Mouse (Mus musculus): ENCODE data around the gene Cenpn.

Gene Cenpn

DNA sequence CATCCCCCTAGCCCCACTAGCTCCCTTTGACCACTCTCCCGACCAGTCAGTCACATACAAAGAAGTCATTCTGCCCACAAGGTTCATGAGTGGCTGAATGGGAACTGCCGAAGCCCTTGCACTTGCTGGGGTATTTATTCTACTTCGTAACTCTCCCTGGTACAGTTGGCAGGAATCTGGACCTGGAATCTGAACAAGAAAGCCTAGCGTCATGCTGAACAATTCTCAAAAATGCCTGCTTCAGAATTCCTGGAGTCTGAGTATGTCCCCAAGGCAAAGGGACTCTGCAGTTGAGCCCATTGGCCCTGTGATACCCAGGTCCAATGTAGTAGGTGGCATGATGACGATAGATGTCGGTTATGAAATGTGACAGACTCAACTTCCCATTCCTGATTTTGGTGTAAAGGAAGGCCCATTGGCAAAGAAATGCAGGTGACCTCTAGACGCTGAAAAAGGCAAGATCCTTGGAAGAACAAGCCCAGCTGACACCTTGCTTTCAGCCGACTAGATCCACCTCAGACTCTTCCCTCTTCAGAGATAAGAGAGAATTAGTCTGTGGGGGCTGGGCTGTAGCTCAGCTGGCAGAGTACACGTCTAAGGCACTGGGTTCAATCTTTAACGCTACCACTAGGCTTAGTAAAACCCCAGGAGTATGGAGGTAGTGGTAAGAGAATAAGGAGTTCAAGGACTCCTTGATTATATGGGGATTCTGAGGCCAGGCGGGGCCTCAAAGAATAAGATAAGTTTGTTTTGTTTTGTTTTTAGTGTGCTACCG lies 20.9 kb downstream of the Cenpn start:
- in situ Hi-C loops (cut with MboI, MseI), result loop anchor here (5.0 kb wide), 1 partner anchor 35 kb away; the partner anchor contains the start of gene 1700030J22Rik

- in situ Hi-C loops (cut with MboI, MseI), result loop anchor here (5.0 kb wide), 1 partner anchor 34 kb away; the partner anchor contains the start of gene 1700030J22Rik
These were observed 21.6 kb downstream of the Cenpn start, which contains the start of gene Atmin for GRCm38 (mm10) chr8:116943161-116943554. Gene Atmin, plus strand, starts transcription at chr8:116943393.

DNA sequence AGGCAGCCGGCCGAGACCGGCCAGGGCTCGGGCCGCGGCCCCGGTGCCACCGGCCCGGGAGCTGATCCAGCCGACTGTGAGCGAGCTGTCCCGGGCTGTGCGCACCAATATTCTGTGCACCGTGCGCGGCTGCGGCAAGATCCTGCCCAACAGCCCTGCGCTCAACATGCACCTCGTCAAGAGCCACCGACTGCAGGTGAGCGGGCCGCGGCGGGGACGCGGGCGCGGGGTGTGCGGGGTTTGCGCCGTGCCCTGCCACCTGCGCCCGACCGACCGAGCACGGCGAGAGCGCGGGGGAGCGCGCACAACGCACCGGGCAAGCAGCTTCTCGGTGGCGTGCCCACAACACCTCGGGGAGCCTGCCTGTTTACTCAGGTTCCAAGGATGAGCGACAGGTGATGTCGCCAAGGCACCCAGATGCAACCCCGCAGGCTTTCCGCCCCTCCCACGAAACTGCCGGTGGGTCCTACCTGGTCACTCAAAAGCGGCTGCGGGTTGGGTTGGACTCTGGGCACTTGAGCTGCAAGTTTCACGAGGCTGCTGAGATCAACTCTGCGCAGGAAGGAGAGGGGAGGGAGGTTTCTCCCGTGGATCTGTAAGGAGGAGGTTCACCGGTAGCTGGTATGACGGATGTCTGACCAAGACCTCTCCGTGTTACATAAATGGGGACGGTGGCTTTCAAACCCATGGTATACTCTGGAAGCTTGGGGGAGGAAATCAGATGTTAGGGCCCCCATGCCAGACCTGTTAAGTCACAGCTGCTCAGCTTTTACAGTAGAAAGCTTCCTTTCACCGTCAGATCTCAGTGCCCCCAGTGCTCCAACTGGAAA lies 22.2 kb downstream of the Cenpn start:
- in situ Hi-C loops (cut with MboI, MseI), result loop anchor here (5.0 kb wide), 1 partner anchor 34 kb away; the partner anchor contains the start of gene 1700030J22Rik

- in situ Hi-C loops (cut with MboI, MseI), result loop anchor here (5.0 kb wide), 1 partner anchor 33 kb away; the partner anchor contains the start of gene 1700030J22Rik
These were observed 22.8 kb downstream of the Cenpn start for GRCm38 (mm10) chr8:116944385-116944696.

- in situ Hi-C loops (cut with MboI, MseI), result no loop called here
These were observed 23.8 kb downstream of the Cenpn start for GRCm38 (mm10) chr8:116945169-116945910.

DNA sequence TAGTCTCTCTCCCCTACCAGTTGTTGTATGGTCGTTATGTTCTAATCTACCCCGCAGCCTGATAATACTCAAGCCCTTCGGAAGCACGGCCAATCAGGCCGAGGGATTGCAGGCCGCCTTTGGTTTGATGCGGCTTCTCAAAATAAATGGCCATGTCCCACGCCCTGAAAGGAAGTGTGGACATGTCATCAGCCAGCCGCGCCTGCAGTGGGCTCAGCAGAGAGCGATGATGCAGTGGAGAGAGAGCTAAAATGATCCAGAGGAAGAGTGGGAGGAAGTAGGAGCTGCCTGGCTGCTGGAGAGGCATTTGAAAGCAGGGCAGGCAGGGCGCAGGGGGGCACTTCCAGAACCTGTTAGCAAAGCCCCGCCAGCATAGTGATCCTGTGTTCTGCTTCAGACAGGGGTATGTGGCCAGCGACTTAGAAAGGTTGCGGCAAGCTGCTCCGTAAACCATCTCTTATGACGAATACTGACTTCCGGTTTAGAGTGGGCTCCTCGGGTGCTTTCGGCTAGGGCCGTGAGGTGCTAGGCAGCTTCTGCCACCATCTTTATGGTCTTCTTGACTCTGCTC lies 24.8 kb downstream of the Cenpn start:
- in situ Hi-C loops (cut with MboI, MseI), result no loop called here

GRCm38 (mm10) chr8:116946851-116947250 lies 25.3 kb downstream of the Cenpn start:
- in situ Hi-C loops (cut with MboI, MseI), result no loop called here

DNA sequence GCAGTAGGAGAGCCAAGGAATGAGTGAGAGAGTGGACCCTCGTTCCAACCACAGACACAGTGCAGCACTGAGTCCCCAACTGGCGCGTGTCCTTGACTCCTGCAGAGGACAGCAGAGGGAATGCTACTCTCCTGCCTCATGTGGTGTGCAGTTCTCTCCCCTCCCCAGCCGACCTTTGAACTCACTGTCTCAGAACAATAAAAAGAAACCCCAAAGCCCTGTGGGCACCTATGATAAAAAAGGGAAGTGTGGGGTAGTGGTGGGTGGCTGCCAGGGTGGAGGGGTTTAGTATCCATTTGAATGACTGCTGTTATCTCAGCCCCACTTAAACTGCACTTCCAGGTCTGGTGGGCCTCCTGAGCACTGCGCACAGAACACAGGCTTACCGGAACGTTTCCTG lies 26.1 kb downstream of the Cenpn start:
- in situ Hi-C loops (cut with MboI, MseI), result no loop called here

DNA sequence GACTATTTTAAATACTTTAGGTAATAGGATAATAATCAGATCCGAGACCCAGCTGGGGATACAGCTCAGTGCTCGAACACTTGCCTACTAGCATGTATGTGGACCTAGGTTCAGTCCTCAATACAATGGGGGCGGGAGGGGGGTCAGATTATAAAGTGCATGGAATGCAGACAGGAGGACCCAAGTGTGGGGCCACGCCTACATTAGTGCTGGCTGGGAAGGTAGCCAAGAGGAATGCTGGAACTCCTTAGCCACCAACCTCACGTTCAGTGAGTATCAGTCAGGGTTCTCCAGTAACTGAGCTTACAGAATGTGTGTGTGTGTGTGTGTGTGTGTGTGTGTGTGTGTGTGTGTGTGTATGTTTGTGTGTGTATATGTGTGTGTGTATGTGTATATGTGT lies 29.8 kb downstream of the Cenpn start:
- in situ Hi-C loops (cut with MboI, MseI), result no loop called here

DNA sequence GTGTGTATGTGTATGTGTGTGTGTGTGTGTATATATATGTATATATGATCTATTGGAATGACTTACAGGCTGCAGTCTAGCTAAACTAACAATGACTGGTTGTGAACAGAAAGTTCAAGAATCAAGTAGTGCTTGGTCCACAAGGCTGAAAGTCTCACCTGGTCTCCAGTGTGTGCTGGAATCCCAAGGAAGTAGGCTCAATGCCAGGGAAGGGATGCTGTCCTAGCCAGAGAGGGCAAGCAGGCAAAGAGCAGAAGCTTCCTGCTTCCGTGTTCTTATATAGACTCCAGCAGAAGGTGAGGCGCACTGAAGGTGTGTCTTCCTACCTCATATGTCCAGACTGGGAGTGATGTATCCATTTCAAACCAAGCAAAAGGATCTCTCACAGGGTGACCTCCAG lies 30.2 kb downstream of the Cenpn start:
- in situ Hi-C loops (cut with MboI, MseI), result no loop called here

- in situ Hi-C loops (cut with MboI, MseI), result no loop called here
These were observed 30.9 kb downstream of the Cenpn start for GRCm38 (mm10) chr8:116952428-116952827.

DNA sequence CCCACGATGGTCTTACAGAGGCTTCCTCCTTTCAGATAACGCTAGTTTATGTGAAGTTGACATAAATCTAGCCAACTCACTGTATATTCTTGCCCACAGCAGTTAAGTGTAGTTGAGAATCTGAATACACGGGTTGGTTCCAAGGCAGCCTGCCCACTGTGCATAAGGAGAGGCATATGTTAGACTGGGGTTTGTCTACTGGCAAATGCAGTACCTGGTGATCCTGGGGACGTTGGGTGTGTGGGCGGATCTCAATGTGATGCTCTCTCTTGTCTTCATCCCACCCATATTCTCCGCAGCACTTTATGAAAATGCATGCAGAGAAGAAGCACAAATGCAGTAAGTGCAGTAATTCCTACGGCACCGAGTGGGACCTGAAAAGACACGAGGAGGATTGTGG lies 32.9 kb downstream of the Cenpn start:
- in situ Hi-C loops (cut with MboI, MseI), result no loop called here

DNA sequence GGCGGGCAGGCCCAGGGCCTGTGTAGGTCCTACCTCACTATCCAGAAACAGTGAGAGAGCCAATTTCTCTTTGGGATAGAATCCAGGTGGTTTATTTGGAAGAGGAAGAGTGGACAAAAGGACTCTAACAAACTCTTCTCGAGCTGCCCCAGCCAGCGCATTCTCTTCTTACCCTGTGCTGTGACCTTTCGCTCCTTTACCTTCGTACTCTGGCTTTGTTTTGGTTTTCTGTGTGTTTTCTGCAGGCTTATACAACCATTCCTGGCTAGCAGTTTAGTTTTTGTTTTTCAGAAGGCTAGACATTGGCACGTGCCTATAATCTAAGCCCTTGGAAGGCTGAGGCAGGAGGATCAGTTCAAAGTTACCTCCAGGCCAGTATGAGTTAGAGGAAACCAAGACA lies 48.0 kb downstream of the Cenpn start:
- in situ Hi-C loops (cut with MboI, MseI), result no loop called here

GRCm38 (mm10) chr8:116975066-116975465 lies 53.5 kb downstream of the Cenpn start:
- in situ Hi-C loops (cut with MboI, MseI), result loop anchor here (5.0 kb wide), 1 partner anchor 33 kb away; the partner anchor contains the start of gene Atmin

- in situ Hi-C loops (cut with MboI, MseI), result loop anchor here (5.0 kb wide), 1 partner anchor 33 kb away; the partner anchor contains the start of gene Atmin
These were observed 54.1 kb downstream of the Cenpn start for GRCm38 (mm10) chr8:116975606-116976005.

- in situ Hi-C loops (cut with MboI, MseI), result loop anchor here (5.0 kb wide), 1 partner anchor 36 kb away; the partner anchor contains the start of gene Atmin
These were observed 56.5 kb downstream of the Cenpn start for GRCm38 (mm10) chr8:116978052-116978451.

GRCm38 (mm10) chr8:116978631-116979256 lies 57.2 kb downstream of the Cenpn start, which contains the start of gene 1700030J22Rik:
Gene 1700030J22Rik, minus strand, starts transcription at chr8:116978959.
- in situ Hi-C loops (cut with MboI, MseI), result loop anchor here (5.0 kb wide), 1 partner anchor 36 kb away; the partner anchor contains the start of gene Atmin

DNA sequence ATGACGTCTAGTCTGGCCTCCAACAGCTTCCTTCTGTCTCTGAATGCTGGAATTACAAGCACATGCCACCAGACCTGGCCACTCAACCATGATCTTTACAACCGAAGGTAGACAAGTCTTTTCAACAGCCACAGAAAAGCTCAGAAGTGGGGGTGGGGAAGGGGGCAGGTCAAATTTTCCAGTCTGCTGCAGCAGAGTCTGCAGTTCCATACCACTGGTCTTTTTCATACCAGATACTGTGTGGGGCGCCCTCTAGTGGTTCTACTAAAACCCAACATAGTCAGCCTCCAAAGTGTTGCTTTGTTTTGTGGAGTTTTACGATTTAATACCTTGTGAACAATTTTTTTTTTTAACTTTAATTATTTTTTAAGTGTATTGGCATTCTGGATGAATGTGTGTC lies 58.6 kb downstream of the Cenpn start:
- in situ Hi-C loops (cut with MboI, MseI), result no loop called here

- in situ Hi-C loops (cut with MboI, MseI), result no loop called here
These were observed 68.3 kb downstream of the Cenpn start for GRCm38 (mm10) chr8:116989842-116990241.

All from T-helper 1 cell (primary cell).